Mouse (Mus musculus): ENCODE measurements around the gene Tnnc1.

The Tnnc1 gene

GRCm38 (mm10) chr14:31214684-31215083 is 6.6 kb downstream of the Tnnc1 start:
- DNase-seq (ENCODE audit: low spot score) = no peak

GRCm38 (mm10) chr14:31215157-31216002 is 7.3 kb downstream of the Tnnc1 start:
- peak; percentile 67 for DNase-seq (ENCODE audit: low spot score)

DNA sequence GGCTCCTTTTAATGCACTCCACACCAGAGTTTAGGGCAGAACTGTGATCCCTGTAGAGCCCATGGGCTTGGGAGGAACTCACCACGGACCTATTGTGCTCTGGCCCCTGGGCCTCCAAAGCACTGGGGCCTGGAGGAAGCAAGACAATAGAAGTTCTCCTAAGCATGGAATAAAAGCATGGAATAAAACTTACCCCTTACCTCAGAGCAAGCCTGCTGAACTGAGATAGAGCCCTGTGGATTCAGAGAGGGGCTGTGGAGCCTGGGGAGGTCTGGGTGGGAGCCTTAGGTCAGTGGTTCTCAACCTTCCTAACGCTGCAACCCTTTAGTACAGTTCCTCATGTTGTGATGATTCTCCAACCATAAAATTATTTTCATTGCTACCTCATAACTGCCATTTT is 8.7 kb downstream of the Tnnc1 start, which contains the start of gene Nisch:
Gene Nisch (minus strand): TSS at position 101 of the 400 bp plus-strand sequence.
- DNase-seq (ENCODE audit: low spot score) = no peak

DNA sequence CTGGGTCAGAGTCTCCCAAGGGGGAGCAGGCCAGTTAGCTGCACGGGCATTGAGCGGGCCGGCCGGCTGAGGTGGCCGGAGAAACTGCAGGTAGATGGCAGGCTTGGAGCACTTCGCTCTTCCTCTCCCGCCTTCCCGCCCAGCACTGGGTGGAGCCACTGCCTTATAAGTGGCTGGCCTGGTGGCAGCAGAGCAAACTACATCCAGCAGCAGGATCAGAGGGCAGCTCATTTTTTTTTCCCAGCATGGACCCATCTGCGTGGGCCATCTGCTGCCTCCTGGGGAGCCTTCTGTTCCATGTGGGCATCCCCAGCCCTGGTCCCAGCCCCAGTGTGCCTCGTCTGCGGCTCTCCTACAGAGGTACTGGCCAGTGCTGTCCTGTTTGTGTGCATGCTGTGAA is 9.6 kb downstream of the Tnnc1 start, which contains the start of gene Sema3g:
Gene Sema3g (plus strand): TSS at position 195 of the 400 bp plus-strand sequence.
- peak; percentile 61 for DNase-seq (ENCODE audit: low spot score)

DNA sequence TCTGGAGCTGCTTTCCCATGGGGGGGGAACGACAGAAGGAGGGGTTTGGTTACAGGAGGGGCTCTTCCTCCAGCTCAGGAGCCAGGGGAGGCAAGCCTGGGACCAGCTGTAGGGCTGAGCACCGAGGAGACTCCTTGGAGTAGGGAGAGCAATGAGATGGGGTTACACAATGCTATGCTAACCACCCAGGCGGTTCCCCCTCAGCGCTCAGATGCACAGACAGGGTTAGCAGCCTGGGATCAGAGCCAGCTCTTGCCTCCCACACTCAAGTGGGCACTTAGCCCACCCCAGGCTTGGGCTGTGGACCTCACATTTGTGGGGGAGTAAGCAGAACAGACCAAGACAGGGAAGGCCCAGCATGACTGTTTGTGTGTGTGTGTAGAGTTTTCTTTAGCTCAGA is 18.9 kb downstream of the Tnnc1 start:
- peak; percentile 85 for DNase-seq (ENCODE audit: low spot score)

GRCm38 (mm10) chr14:31228234-31228633 is 20.1 kb downstream of the Tnnc1 start:
- no peak for DNase-seq (ENCODE audit: low spot score)

GRCm38 (mm10) chr14:31230442-31230841 is 22.3 kb downstream of the Tnnc1 start:
- no peak for DNase-seq (ENCODE audit: low spot score)

DNA sequence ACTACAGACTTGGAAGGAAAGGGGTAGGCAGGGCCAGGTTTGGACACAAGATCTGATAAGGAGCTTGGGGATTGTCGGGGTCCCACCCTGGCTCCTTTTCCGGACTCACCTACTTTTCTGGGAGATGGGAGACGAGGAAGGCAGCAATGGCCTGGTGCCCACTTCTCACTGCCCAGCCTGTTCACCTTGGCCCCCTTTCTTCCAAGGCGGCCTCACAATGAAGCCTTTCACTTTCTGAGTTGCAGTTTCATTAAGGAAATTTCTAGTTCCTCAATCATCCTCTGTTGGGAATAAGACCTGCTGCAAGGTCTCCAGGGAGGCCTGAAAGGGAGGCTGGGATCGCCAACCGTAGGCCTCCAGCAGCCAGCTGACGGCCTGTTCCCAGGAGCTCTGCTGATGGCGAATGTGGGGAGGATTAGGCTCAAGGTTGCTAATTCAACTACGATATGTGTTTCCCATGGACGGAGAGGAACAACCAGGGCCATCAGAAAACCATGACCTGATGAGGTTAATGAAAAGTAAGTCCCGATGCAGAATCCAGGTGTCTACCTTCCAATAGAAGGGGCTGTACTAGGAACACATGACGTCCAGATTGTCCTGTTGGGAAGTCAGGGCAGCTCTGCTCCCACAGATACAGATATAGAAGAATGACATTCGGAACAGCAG is 24.4 kb downstream of the Tnnc1 start:
- DNase-seq (ENCODE audit: low spot score) = no peak

- DNase-seq (ENCODE audit: low spot score) = no peak
Observed at GRCm38 (mm10) chr14:31233070-31233995, 25.2 kb downstream of the Tnnc1 start.

GRCm38 (mm10) chr14:31233996-31234591 is 26.0 kb downstream of the Tnnc1 start:
- DNase-seq (ENCODE audit: low spot score) = peak; percentile 82

- no peak for DNase-seq (ENCODE audit: low spot score)
Observed at GRCm38 (mm10) chr14:31237101-31237882, 29.2 kb downstream of the Tnnc1 start.

GRCm38 (mm10) chr14:31240528-31240927 is 32.4 kb downstream of the Tnnc1 start:
- DNase-seq (ENCODE audit: low spot score) = no peak

- no peak for DNase-seq (ENCODE audit: low spot score)
Observed at GRCm38 (mm10) chr14:31244777-31245176, 36.7 kb downstream of the Tnnc1 start.

GRCm38 (mm10) chr14:31245946-31246345 is 37.8 kb downstream of the Tnnc1 start:
- no peak for DNase-seq (ENCODE audit: low spot score)

DNA sequence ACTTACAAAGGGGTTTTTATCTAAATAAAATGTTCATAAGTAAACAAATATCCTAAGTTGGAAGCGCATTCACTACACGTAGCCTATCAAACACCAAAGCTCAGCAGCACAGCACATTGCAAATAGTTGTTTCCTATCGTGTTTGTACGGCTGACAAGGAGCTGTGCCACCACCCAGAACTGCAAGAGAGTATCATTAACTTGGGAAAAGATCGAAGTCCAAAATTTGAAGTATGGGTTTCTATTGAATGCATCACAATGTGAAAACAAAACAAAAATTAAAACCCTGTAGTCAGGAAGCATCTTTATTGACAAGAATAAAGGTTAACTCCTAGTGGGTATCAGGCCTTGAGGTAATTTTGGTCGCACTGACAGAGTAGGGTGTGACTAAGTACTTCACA is 40.3 kb downstream of the Tnnc1 start:
- no peak for DNase-seq (ENCODE audit: low spot score)

DNA sequence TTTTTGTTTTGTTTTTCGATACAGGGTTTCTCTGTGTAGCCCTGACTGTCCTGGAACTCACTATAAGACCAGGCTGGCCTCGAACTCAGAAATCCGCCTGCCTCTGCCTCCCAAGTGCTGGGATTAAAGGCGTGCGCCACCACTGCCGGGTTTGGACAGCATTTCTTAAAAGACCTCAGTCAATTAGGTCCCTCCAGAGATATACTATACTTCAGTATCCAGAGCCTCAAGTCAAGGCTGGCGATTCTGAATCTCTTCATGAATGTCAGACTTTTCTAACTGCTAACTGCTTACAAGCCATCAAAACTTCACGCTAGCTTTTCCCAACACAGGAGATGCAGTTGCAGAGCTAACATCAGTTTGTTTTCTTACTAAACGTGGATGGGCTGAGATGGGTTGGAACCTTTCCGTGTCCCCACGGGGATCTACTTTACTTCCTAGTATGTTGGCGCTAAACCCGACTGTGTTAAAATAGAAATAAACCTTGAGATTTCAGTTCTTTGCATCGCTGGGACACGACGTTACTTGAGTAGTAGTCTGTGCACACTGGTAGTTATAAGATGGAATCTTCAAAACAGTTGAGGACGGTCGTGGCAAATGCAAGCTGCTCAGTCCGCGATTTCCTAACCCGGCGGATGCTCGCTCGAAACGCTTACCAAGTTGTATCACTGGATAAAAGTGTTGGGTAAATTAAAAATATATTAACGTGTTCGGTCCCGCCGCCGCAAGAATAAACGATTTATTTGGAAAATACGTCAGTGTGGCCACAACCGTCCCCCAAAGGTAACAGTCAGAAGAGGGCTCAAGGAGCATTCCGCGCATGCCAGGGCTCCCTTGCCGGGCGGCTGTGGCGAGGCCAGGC is 42.3 kb downstream of the Tnnc1 start:
- DNase-seq (ENCODE audit: low spot score) = no peak

GRCm38 (mm10) chr14:31251084-31251604 is 43.0 kb downstream of the Tnnc1 start, which contains the start of the genes Phf7 and Bap1:
TSS of gene Phf7 (minus strand) at chr14:31251317.
TSS of gene Bap1 (plus strand) at chr14:31251450.
- peak; percentile 99 for DNase-seq (ENCODE audit: low spot score)

DNA sequence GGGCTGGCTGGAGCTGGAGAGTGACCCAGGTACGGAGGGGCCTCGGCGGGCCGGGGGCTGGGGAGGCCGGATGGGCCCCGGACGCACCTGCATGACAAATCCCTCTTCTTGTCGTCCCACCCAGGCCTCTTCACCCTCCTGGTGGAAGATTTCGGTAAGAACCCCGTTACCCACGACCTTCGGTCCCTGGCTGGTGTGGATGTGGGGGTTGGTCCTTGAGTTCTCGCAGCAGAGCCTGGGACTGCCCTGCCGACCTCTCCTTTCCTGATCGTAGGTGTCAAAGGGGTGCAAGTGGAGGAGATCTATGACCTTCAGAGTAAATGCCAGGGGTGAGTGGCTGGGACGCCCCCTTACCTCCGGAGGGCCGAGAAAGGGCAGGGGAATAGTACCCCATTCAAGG is 43.5 kb downstream of the Tnnc1 start:
- DNase-seq (ENCODE audit: low spot score) = no peak

DNA sequence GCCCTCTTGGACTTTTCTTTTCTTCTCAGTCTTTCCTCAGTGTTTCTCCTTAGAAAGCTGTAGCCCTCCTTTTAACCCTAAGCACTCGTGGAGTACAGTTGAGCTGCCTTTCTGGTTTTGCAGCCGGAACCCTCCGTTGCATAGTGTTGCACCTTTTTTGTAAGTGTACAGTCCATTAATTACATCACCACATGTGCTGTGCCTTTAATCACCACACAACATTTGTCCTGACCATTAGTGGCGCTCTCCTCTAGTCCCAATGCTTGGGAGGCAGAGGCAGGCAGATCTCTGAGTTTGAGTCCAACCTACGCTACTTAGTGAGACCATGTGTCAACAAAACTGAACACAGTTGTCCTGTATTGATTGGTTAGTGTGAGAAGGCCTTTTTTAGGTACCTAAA is 44.0 kb downstream of the Tnnc1 start:
- no peak for DNase-seq (ENCODE audit: low spot score)
